Mouse (Mus musculus): ENCODE measurements around the gene Aasdhppt.

DNA sequence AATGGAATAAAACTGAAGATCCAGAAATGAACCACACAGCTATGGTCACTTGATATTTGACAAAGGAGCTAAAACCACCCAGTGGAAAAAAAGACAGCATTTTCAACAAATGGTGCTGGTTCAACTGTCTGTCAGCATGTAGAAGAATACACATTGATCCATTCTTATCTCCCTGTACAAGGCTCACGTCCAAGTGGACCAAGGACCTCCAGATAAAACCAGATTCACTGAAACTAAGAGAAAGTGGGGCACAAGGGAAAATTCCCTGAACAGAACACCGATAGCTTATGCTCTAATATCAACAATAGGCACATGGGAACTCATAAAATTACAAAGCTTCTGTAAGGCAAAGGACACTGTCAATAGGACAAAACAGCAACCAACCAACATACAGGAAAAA lies 8.8 kb downstream of the Aasdhppt start:
- no peak for TF ChIP-seq GATA1 (IDR thresholded peaks at IDR 0.05; ENCODE audit: low read length)
- no peak for TF ChIP-seq TAL1 (IDR thresholded peaks at IDR 0.05; ENCODE audit: low read length)
